Mouse (Mus musculus) kidney, embryonic 16.5 days (tissue): ENCODE results near the gene Arf5. TPM values are rescaled to one million over a fixed set of nuclear protein-coding genes. Genes with fewer than 3 reads are reported as not detected.

Source experiments
- ATAC-seq: fragments of 200-750 bp; cut with Nextera tagmentation; 2 replicates; pipeline ENCODE4 v1.8.0; 2017; ENCODE audit warnings: moderate TSS enrichment; ENCODE audit not compliant: low FRiP score, low TSS enrichment
- H3K27ac ChIP-seq: fragments of 300-500 bp; sonication (generic); 2 replicates; pipeline ENCODE4 v1.5.1; 2014; ENCODE audit warnings: low read length
- H3K27me3 ChIP-seq: fragments of 300-500 bp; sonication (generic); 2 replicates; pipeline ENCODE4 v1.6.1; 2014; ENCODE audit warnings: low read length, control low read depth, mixed read lengths; ENCODE audit not compliant: insufficient read depth
- H3K36me3 ChIP-seq: fragments of 300-500 bp; sonication (generic); 2 replicates; pipeline ENCODE4 v1.6.1; 2014; ENCODE audit warnings: low read length, control low read depth, mixed read lengths; ENCODE audit not compliant: insufficient read depth
- H3K4me1 ChIP-seq: fragments of 300-500 bp; sonication (generic); 2 replicates; pipeline ENCODE4 v1.6.1; 2014; ENCODE audit warnings: low read length, control low read depth, mixed read lengths; ENCODE audit not compliant: insufficient read depth
- H3K4me2 ChIP-seq: fragments of 300-500 bp; sonication (generic); replicated peaks from 2 replicates; pipeline ENCODE4 v1.6.1; 2014; ENCODE audit warnings: low read depth, low read length
- H3K4me3 ChIP-seq: fragments of 300-500 bp; sonication (generic); 2 replicates; pipeline ENCODE4 v1.5.1; 2014; ENCODE audit warnings: mild to moderate bottlenecking, low read length
- H3K9ac ChIP-seq: fragments of 300-500 bp; sonication (generic); replicated peaks from 2 replicates; pipeline ENCODE4 v1.6.1; 2014; ENCODE audit warnings: low read length
- H3K9me3 ChIP-seq: fragments of 300-500 bp; sonication (generic); 2 replicates; pipeline ENCODE4 v1.6.1; 2016; ENCODE audit warnings: low read length, control low read depth
- WGBS: fragments of 180-500 bp; shearing (Covaris S2); extraction: QIAGEN DNeasy Blood & Tissue Kit; methylation state at CpG from one replicate; pipeline ENCODE4 v1.1.7; 2014; 5-methylcytosine and 5-hydroxymethylcytosine counted together
- polyA plus RNA-seq: library from polyadenylated mRNA; unstranded; fragments of >200 nt; fragmentation: Nextera tagmentation; extraction: Ambion mirVana; gene quantifications from 2 replicates; pipeline ENCODE4 v1.2.1, GENCODE M21; 2015

Gene Arf5
- polyA plus RNA-seq, 1 experiment from 2014 or later, result 350 TPM

- Histone ChIP-seq H3K4me2 (no peak overlapping the region), H3K9me3 (no peaks in the 10 kb centered on the region), H3K36me3 (peaks cover 19% of the 10 kb centered on the region), H3K9ac (0 out of 2 replicates have a peak overlapping the region, but pooled peaks have one; percentile 94), H3K4me1 (peaks cover 28% of the 10 kb centered on the region), H3K4me3 (peak overlapping the region; percentile 89; the same call in 1 of the 2 replicates), H3K27me3 (no peaks in the 10 kb centered on the region), H3K27ac (no peak overlapping the region)
- no peak for ATAC-seq
- 87% methylated on average over 6 of the region's 6 CpGs for WGBS
Measured at GRCm38 (mm10) chr6:28425019-28425418, 1.7 kb downstream of the Arf5 start.

DNA sequence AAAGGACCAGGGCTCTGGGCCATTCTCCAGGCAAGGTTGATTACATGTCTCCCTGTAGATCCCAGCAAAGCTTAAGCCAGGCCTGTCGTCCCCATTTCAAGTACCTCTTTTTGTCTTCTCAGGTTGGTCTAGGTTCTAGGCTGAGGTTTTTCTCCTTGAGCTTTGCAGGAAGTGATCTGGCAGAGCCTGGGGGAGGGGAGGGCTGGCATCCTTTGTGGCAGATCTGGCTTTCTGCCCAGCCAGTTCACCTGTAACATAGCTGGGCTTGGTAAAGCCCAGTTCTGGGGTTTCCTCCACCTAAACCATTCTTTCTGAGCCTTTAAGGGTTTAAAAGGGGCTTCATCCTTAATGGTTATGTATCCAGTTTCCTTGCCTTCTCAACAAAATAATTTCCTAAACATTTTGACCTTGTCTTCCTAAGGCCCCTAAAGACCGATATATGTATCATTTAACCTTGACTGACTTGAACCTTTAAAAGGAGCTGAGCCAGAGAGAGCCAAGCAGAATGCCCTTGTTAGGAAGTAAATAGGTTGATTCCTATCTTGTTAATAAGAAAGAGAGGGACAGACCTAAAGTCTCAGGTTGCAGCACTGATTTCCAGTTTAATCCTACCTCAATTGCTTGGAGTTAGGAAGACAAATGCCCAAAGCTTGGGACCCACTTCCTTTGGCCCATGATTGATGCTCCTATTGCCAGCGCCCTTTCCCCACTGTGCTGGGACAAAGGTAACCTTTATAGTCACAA lies 3.9 kb downstream of the Arf5 start, which contains the start of gene Fscn3:
Gene Fscn3, plus strand, starts transcription at position 694 of the 744 bp plus-strand sequence.
- Histone ChIP-seq H3K27ac (no peak within 1 kb of the TSS), H3K36me3 (peaks cover 19% of the 10 kb centered on the region), H3K4me3 (no peak within 1 kb of the TSS), H3K9ac (no peak within 1 kb of the TSS), H3K4me2 (no peak within 1 kb of the TSS), H3K4me1 (peaks cover 12% of the 10 kb centered on the region), H3K27me3 (no peaks in the 10 kb centered on the region), H3K9me3 (no peaks in the 10 kb centered on the region)
- 62% methylated on average over 3 of the region's 3 CpGs for WGBS
- ATAC-seq, result no peak

- H3K36me3 ChIP-seq, result peaks cover 19% of the 10 kb centered on the region
- WGBS, result 90% methylated on average over 3 of the region's 3 CpGs
- ATAC-seq, result no peak
- H3K27ac ChIP-seq, result no peak within 1 kb of the TSS
- H3K4me2 ChIP-seq, result no peak within 1 kb of the TSS
- H3K9me3 ChIP-seq, result no peaks in the 10 kb centered on the region
- H3K27me3 ChIP-seq, result no peaks in the 10 kb centered on the region
- H3K9ac ChIP-seq, result no peak within 1 kb of the TSS
- H3K4me1 ChIP-seq, result peaks cover 9% of the 10 kb centered on the region
- no peak within 1 kb of the TSS for H3K4me3 ChIP-seq
Measured at GRCm38 (mm10) chr6:28428290-28428689, 4.9 kb downstream of the Arf5 start, which contains the start of gene Gcc1. TSS of gene Gcc1 (minus strand) at chr6:28428390.

DNA sequence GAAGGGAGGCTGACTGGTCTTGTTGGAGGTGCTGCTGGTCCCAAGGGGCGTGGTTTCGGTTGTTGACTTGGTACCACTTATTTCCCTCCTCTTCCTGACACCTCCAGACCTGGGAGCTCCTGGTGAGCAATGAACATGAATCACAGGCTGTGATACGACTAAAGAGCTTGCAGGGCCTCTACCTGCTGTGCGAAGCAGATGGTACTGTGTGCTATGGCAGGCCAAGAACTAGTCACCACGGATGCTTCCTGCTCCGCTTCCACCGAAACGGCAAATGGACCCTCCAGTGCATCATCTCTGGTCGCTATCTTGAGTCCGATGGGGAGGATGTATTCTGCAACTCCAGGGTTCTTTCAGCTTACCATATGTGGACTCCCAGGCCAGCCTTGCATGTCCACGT lies 6.5 kb downstream of the Arf5 start:
- Histone ChIP-seq H3K9ac (no peak overlapping the region), H3K4me1 (0 out of 2 replicates have a peak, but pooled peaks cover 1% of the 10 kb centered on the region), H3K4me3 (no peak overlapping the region), H3K27me3 (no peaks in the 10 kb centered on the region), H3K4me2 (no peak overlapping the region), H3K27ac (no peak overlapping the region), H3K9me3 (no peaks in the 10 kb centered on the region), H3K36me3 (peaks cover 17% of the 10 kb centered on the region)
- no peak for ATAC-seq
- WGBS, result 85% methylated on average over 11 of the region's 11 CpGs

- no peak for ATAC-seq
- H3K4me1 ChIP-seq, result no peaks in the 10 kb centered on the region
- 78% methylated on average over 10 of the region's 10 CpGs for WGBS
- peaks cover 9% of the 10 kb centered on the region; the same call in 1 of the 2 replicates for H3K36me3 ChIP-seq
- H3K4me2 ChIP-seq, result no peak overlapping the region
- no peaks in the 10 kb centered on the region for H3K27me3 ChIP-seq
- no peaks in the 10 kb centered on the region for H3K9me3 ChIP-seq
- H3K4me3 ChIP-seq, result no peak overlapping the region
- no peak overlapping the region for H3K9ac ChIP-seq
- H3K27ac ChIP-seq, result no peak overlapping the region
Measured at GRCm38 (mm10) chr6:28430795-28431537, 7.6 kb downstream of the Arf5 start.

DNA sequence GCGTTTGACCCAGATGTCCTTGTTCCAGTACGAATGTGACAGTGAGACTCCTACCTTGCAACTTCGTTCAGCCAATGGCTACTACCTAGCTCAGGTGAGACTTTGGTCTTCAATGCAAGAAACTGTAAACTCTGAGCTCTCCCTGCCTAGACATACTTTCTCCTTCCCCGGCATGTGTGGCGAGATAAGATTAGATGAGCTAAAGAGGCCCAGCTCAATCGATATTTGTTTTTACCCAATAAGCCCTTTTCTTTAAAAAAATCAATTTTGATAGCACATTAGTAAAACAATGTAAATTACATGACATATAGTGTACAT lies 8.1 kb downstream of the Arf5 start:
- H3K4me2 ChIP-seq, result no peak overlapping the region
- H3K27ac ChIP-seq, result no peak overlapping the region
- no peaks in the 10 kb centered on the region for H3K27me3 ChIP-seq
- H3K4me3 ChIP-seq, result no peak overlapping the region
- H3K9ac ChIP-seq, result no peak overlapping the region
- peaks cover 5% of the 10 kb centered on the region; the same call in 1 of the 2 replicates for H3K36me3 ChIP-seq
- no peak for ATAC-seq
- no peaks in the 10 kb centered on the region for H3K4me1 ChIP-seq
- H3K9me3 ChIP-seq, result no peaks in the 10 kb centered on the region
- WGBS, result 79% methylated on average over 6 of the region's 6 CpGs

- H3K9me3 ChIP-seq, result no peaks in the 10 kb centered on the region
- ATAC-seq, result no peak
- H3K4me1 ChIP-seq, result no peaks in the 10 kb centered on the region
- H3K27me3 ChIP-seq, result peaks cover 26% of the 10 kb centered on the region
- H3K9ac ChIP-seq, result no peak overlapping the region
- no peak overlapping the region for H3K4me3 ChIP-seq
- H3K36me3 ChIP-seq, result no peaks in the 10 kb centered on the region
- H3K27ac ChIP-seq, result no peak overlapping the region
- 79% methylated on average over 7 of the region's 7 CpGs for WGBS
- H3K4me2 ChIP-seq, result no peak overlapping the region
Measured at GRCm38 (mm10) chr6:28447937-28448336, 24.6 kb downstream of the Arf5 start.

DNA sequence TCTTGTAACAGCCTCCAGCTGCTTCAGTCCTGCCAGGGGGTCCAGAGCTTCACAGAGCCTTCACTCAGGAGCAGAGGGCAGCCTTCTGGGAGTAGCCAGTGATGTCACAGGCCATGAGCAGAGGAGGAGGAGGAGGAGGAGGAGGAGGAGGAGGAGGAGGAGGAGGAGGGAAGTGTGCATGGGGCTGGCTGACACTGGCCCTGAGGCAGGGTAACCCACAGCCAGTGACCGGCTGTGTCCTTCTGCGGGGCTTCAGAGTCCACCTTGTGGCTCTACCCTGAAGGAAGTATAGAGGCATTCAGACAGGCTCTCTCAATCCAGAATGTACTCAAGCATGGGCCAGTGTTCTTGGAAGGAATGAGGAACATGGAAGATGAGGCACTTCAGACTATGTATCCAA lies 25.9 kb downstream of the Arf5 start, which contains the start of gene Pax4:
Gene Pax4, minus strand, starts transcription at position 101 of the 400 bp plus-strand sequence.
- Histone ChIP-seq H3K36me3 (no peaks in the 10 kb centered on the region), H3K27ac (no peak within 1 kb of the TSS), H3K4me1 (no peaks in the 10 kb centered on the region), H3K4me3 (no peak within 1 kb of the TSS), H3K4me2 (no peak within 1 kb of the TSS), H3K27me3 (peaks cover 35% of the 10 kb centered on the region), H3K9ac (no peak within 1 kb of the TSS), H3K9me3 (no peaks in the 10 kb centered on the region)
- ATAC-seq, result no peak
- WGBS, result 69% methylated on average over 2 of the region's 2 CpGs

DNA sequence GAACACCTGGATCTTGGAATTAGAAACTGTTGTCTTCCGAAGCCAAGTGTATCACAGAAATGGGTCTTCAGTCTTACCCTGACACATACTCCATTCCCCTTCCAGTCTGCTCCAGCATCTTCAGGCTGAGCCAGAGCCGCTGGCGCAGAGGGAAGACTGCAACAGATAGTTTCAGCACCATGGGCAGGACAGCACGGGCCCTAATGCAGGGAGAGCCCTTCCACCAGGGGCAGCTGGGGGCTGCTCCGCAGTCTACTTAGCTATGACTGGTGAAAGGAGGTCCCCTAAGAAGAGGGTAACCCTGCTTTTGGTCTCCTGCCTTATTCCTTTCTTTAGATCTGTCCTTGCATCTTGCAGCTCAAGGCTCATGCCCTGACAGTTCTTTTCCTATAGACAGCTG lies 27.1 kb downstream of the Arf5 start:
- H3K4me2 ChIP-seq, result no peak overlapping the region
- H3K9me3 ChIP-seq, result no peaks in the 10 kb centered on the region
- H3K27me3 ChIP-seq, result peaks cover 36% of the 10 kb centered on the region
- no peak overlapping the region for H3K9ac ChIP-seq
- H3K4me1 ChIP-seq, result no peaks in the 10 kb centered on the region
- H3K4me3 ChIP-seq, result no peak overlapping the region
- WGBS, result 10% methylated on average over 5 of the region's 5 CpGs
- no peak for ATAC-seq
- no peak overlapping the region for H3K27ac ChIP-seq
- H3K36me3 ChIP-seq, result no peaks in the 10 kb centered on the region

GRCm38 (mm10) chr6:28450977-28451376 lies 27.6 kb downstream of the Arf5 start:
- H3K4me1 ChIP-seq, result no peaks in the 10 kb centered on the region
- WGBS, result 3% methylated on average over 12 of the region's 12 CpGs
- no peak overlapping the region for H3K27ac ChIP-seq
- H3K27me3 ChIP-seq, result peaks cover 36% of the 10 kb centered on the region
- no peak overlapping the region for H3K4me3 ChIP-seq
- H3K36me3 ChIP-seq, result no peaks in the 10 kb centered on the region
- no peak for ATAC-seq
- H3K9ac ChIP-seq, result no peak overlapping the region
- no peaks in the 10 kb centered on the region for H3K9me3 ChIP-seq
- no peak overlapping the region for H3K4me2 ChIP-seq
